1 mouse cellular context compared by ENCODE assay signal in genomic region chr9:58556627-58557026, GRCm38 (mm10).
TF ChIP-seq lines count a peak whose summit lies in the region.

No protein-coding gene starts in this region.

TF ChIP-seq in myocyte, 11 proteins besides CTCF, POLR2A, EP300 and RAD21 (continued from another document):
- TF ChIP-seq TCF3 (IDR thresholded peaks at IDR 0.05; ENCODE audit: insufficient read length, low read depth): no peak
- no peak for TF ChIP-seq E2F4 (IDR thresholded peaks at IDR 0.05; ENCODE audit: insufficient read depth)
- no peak for TF ChIP-seq POLR2AphosphoS2 (IDR thresholded peaks at IDR 0.05; ENCODE audit: insufficient read length, low read depth)
